Mouse (Mus musculus) embryonic stem cell, embryonic (primary cell): ENCODE data around the gene Cnep1r1.

Experiments used
- CTCF ChIA-PET, 4 experiments: fragments of 300-600 bp in 2 of 4; fragments of 350-600 bp in 2 of 4; sonication (Branson Sonifier 250); formaldehyde crosslinking; loops; one replicate each; lab custom pipeline; 2022; ENCODE audit warnings: inconsistent platforms in 2 of 4; lab: Charles Lee
- POLR2A ChIA-PET, 4 experiments: fragments of 300-600 bp in 2 of 4; fragments of 350-600 bp in 2 of 4; sonication (Branson Sonifier 250); formaldehyde crosslinking; loops; one replicate each; lab custom pipeline; 2022; ENCODE audit warnings: antibody characterized with exemption in 4 of 4, inconsistent platforms in 1 of 4; lab: Charles Lee

The Cnep1r1 gene

DNA sequence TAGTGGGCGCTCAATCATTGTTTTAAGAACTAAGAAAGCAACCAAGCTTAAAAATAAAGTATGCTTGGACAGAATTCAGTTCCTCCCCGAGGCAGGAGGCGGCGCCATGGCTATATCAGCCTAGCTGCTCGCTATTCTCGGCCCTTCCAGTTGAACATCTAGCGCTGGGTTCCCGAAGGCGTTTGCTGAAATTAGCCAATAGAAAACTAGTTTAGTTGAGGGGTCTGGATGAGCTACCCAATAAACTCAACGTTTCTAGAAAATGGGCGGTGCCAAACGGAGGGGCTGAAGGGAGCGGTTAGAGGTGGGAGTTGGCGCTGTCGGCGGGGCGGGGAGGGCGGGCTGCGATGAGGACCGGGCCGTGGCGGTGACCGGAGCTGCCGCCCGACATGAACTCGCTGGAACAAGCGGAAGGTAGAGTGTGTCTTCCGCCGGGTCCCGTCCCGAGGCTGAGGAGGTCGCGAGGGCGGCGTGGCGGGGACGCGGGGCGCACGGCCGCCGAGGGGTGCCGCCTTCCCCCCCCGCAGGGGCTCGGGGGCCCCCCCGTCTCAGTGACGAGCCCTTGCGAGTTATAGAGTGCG lies at the start of gene Cnep1r1:
Cnep1r1 (plus strand) TSS at position 314 of the 581 bp plus-strand sequence.
- CTCF ChIA-PET = interaction anchor here (0.5 to 2.0 kb wide), 23 partner anchors 8 to 785 kb away, joined by 3 to 17 read pairs (median 3); partner anchors contain the start of genes Heatr3 (in 2 of the 4) and Cyld (in 1 of the 4)

DNA sequence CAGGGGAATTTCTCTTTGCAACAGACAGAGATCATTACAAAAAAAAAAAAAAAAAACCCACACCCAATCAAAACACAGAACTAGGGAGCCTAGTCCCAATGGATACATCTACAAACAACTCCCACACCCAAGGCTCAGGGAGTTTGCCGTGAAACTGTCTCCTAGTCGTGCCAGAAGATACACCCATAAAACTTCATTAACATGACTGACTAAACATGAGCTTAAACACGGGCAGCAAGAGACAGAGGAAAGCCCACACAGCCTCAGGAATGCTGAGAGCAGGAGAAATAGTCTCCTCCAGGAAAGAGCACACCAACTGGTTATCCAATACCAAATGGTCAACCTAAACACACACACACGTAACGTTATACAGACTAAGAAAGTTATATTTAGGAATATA lies 36.4 kb upstream of the Cnep1r1 start:
- CTCF ChIA-PET = interaction anchor here in 1 of 4 experiments (1.1 kb wide), 1 partner anchor 47 kb away, joined by 4 read pairs; no protein-coding TSS in a partner anchor
- POLR2A ChIA-PET = interaction anchor here in 1 of 4 experiments (0.6 to 0.7 kb wide), 2 partner anchors 11 to 180 kb away, joined by 4 to 7 read pairs; no protein-coding TSS in a partner anchor

More for the DNA sequence above, at the start of gene Cnep1r1:
- POLR2A ChIA-PET = interaction anchor here (0.6 to 4.0 kb wide), 30 partner anchors 8 to 873 kb away, joined by 3 to 19 read pairs (median 4); partner anchors contain the start of genes Heatr3 (in 3 of the 4), Cyld (in 1 of the 4), Nod2 (in 1 of the 4) and Tent4b (in 1 of the 4)

DNA sequence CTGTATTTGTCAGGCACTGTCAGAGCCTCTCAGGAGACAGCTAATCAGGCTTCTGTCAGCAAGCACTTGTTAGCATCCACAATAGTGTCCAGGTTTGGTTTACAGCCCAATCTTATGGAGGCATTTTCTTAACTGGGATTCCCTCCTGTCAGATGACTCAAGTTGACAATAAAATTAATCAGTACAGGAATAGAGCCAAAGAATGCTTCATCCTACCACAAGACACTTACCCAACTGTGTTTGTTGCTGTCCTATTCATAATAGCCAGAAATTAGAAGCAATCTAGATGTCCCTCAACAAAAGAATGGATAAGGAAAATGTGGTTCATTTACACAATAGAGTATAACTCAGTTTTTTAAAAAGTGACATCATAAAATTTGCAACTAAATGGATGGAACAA lies 30.6 kb upstream of the Cnep1r1 start:
- ChIA-PET POLR2A (no interaction called here), CTCF (no interaction called here)

DNA sequence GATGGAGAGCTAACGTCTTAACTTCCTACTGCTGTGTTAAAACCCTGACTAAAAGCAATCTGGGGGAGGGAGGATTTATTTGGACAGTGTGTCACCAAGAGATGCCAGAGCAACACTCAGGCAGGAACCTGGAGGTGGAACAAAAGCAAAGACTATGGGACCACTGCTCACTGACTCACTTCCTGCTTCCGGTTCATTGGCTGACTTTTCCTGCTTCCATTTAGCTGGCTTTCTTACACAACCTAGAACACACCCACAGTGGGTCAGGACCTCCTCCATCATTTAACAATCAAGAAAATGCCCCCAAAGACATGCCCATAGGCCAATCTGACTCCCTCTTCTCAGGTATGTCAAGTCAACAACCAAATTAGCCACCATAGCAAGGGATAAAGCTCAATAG lies 26.9 kb upstream of the Cnep1r1 start:
- ChIA-PET CTCF (interaction anchor here in 2 of 4 experiments (0.6 to 1.1 kb wide), 4 partner anchors 19 to 299 kb away, joined by 3 to 8 read pairs (median 4); no protein-coding TSS in a partner anchor), POLR2A (no interaction called here)

DNA sequence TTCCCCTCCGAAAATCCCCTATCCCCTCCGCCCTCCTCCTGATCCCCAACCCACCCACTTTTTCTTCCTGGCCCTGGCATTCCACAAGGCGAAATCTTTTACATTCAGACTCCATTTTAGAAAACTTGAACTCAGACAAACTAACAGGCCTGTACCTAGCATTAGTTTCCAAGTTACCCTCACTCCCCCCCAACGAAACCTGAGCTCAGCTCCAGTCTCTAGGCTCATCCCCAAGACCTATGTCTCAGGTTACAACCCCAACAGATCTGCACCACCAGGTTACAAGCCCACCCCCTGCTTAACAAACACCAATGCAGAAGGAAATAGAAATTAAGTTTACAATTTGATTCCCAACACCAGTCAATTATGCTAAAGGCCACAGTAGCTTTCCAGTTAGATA lies 25.2 kb upstream of the Cnep1r1 start:
- ChIA-PET POLR2A (interaction anchor here in 2 of 4 experiments (0.6 to 0.7 kb wide), 2 partner anchors 11 to 16 kb away, joined by 3 to 7 read pairs; no protein-coding TSS in a partner anchor), CTCF (interaction anchor here in 2 of 4 experiments (0.6 to 0.7 kb wide), 3 partner anchors 35 to 279 kb away, joined by 4 read pairs; no protein-coding TSS in a partner anchor)

DNA sequence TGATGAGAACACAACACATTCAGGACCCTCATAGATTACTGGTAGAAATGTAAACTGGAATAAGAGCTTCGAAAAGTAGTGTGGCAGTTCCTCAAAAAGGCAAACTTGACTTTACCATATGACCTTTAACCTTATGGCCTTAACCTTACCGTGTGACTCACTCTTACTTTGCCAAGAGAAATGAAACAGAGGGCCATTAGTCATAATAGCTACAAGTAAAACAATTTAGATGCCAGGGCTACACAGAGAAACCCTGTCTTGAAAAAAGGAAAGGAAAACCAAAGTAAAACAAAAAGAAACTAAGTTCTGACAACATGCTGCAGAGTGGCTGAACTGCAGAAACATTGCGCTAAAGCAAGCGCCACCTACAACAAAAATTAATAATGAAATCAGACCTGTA lies 19.7 kb upstream of the Cnep1r1 start:
- POLR2A ChIA-PET = no interaction called here
- CTCF ChIA-PET = interaction anchor here in 3 of 4 experiments (0.6 to 1.7 kb wide), 14 partner anchors 10 to 869 kb away, joined by 3 to 19 read pairs (median 3); partner anchors contain the start of genes Cnep1r1 (in 2 of the 3) and Heatr3 (in 1 of the 3)

DNA sequence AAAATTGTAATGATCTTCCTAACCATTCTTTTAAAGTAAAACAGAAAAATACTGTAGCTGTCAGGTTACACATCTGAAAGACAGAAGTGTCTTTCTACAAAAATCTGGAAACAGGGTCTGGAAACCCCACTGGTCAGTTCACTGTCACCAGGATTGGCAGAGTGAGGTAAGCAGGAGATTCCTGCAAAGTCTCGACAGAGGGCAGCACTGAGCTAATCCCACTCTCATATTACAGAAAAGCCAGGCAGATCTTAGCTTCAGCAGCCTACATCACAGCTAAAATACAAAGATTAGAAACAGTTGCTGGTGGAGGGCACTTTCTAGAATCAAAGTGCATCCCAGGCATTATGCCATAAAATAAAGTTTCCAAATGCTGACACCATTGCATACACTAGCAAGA lies 19.0 kb upstream of the Cnep1r1 start:
- POLR2A ChIA-PET = interaction anchor here in 1 of 4 experiments (0.7 to 0.9 kb wide), 2 partner anchors 62 to 220 kb away, joined by 3 read pairs; no protein-coding TSS in a partner anchor
- CTCF ChIA-PET = interaction anchor here in 3 of 4 experiments (0.5 to 1.7 kb wide), 21 partner anchors 9 to 870 kb away, joined by 3 to 19 read pairs (median 3); partner anchors contain the start of gene Cnep1r1 (in 2 of the 3)

DNA sequence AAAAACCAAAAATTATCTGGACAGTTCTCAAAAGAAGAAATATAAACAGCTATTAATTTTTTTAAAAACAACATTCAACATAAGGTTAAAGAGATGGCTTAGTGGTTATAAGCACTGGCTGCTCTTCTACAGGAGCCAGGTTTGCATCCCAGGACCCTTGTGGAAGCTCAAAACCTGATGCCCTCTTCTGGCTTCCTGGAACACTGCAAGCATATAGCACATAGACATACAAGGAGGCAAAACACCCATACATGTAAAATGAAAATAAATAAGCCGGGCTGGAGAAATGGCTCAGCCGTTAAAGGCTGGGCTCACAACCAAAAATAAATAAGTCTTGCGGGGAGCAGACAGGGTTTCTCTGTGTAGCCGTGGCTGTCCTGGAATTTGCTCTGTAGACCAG lies 9.3 kb upstream of the Cnep1r1 start:
- CTCF ChIA-PET = interaction anchor here (0.6 to 3.1 kb wide), 20 partner anchors 9 to 820 kb away, joined by 3 to 19 read pairs (median 3); partner anchors contain the start of gene Cnep1r1 (in 1 of the 4)

DNA sequence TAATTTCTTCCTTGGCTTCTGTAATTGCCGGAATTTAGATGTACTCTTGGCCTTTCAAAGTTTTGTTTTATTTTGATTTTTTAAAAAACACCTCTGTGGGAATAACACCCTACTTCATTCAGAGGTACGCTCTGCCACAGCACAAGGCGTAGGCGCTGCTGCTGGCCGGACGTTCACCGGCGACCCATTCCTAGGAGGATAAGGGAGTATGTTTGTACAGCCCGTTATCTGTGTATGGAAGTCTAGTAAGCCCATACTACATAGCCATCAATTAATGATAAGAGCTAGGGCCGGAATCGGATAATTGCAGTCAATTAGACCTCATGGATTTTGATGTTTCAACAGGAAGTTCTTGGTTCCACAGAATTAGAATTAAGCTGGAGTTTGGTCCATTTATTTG lies 507 bp downstream of the Cnep1r1 start:
- CTCF ChIA-PET = interaction anchor here in 3 of 4 experiments (0.6 to 2.1 kb wide), 10 partner anchors 10 to 785 kb away, joined by 3 to 17 read pairs (median 4); partner anchors contain the start of gene Heatr3 (in 1 of the 3)
- POLR2A ChIA-PET = interaction anchor here in 3 of 4 experiments (0.6 to 4.0 kb wide), 25 partner anchors 9 to 872 kb away, joined by 3 to 19 read pairs (median 4); partner anchors contain the start of genes Heatr3 (in 3 of the 3) and Nod2 (in 1 of the 3)

More for the DNA sequence above, 9.3 kb upstream of the Cnep1r1 start:
- POLR2A ChIA-PET = interaction anchor here in 3 of 4 experiments (0.5 to 2.5 kb wide), 9 partner anchors 9 to 433 kb away, joined by 3 to 16 read pairs (median 3); partner anchors contain the start of gene Cnep1r1 (in 2 of the 3)

DNA sequence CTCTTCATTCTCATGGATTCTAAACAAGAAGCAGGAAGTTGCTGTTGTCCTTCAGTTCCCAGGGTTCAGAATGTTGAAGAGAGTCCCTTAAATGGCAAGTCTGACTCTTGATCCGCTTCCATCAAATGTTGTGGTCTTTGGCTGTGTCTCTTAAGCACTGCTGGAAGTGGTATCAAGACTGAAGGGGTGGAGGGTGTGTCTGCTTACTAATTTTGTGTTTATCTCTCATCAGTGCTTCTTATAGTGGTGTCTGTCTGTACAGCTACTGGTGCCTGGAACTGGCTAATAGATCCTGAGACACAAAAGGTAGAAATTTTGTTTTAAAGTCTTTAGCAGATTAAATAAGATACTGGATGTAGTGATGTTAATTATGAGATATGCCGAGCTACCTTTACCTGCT lies 6.3 kb downstream of the Cnep1r1 start:
- POLR2A ChIA-PET = interaction anchor here in 3 of 4 experiments (0.6 to 2.2 kb wide), 5 partner anchors 9 to 122 kb away, joined by 3 to 9 read pairs (median 5); partner anchors contain the start of gene Heatr3 (in 1 of the 3)

DNA sequence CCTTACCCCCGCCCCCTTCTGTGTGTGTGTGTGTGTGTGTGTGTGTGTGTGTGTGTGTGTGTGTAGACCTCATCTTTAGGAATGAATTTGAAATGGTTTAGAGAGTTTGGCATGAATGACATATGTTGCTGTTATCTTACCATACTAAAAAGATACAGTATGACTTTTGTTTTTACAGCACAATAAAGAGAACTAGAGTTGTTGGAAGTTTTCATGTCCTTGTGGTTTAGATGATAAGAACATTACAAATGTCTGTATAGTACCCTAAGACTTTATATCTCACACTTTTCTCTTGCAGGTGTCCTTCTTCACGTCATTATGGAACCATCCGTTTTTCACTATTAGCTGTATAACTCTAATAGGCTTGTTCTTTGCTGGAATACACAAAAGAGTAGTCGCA lies 10.8 kb downstream of the Cnep1r1 start:
- ChIA-PET CTCF (interaction anchor here in 2 of 4 experiments (0.6 to 1.1 kb wide), 3 partner anchors 9 to 12 kb away, joined by 3 to 5 read pairs (median 4); no protein-coding TSS in a partner anchor), POLR2A (interaction anchor here in 2 of 4 experiments (1.0 to 4.0 kb wide), 4 partner anchors 9 to 11 kb away, joined by 4 to 19 read pairs (median 5); partner anchors contain the start of genes Cnep1r1 (in 2 of the 2) and Heatr3 (in 1 of the 2))

More for the DNA sequence above, 6.3 kb downstream of the Cnep1r1 start:
- CTCF ChIA-PET = no interaction called here

DNA sequence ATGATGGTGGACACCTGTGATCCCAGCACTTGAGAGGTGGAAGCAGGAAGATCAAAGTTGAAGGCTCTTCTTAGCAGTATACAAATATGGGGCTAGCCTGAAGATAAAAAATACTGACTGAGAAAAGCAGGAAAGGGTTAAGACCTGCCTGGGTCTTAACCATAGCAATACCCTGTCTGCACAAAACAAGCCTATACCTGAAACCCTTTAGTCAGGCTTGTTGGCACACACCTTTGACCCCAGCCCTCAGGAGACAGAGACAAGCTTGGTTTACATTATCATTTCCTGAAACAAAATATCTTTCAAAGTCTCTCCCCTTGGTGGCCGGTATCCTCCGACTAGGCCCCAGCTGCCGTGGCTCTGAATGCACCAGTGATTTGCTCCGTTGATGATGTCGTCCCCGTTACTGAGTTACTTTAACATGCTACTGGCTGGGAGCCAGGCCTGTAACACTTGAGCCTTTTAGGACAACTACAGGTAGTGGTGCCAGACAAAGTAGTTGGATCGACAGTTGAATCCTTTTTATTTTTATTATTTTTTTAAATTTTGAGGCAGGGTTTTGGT lies 12.3 kb downstream of the Cnep1r1 start:
- POLR2A ChIA-PET = interaction anchor here in 2 of 4 experiments (1.0 to 1.4 kb wide), 3 partner anchors 11 to 12 kb away, joined by 3 to 8 read pairs (median 3); partner anchors contain the start of gene Cnep1r1 (in 1 of the 2)
- CTCF ChIA-PET = no interaction called here

DNA sequence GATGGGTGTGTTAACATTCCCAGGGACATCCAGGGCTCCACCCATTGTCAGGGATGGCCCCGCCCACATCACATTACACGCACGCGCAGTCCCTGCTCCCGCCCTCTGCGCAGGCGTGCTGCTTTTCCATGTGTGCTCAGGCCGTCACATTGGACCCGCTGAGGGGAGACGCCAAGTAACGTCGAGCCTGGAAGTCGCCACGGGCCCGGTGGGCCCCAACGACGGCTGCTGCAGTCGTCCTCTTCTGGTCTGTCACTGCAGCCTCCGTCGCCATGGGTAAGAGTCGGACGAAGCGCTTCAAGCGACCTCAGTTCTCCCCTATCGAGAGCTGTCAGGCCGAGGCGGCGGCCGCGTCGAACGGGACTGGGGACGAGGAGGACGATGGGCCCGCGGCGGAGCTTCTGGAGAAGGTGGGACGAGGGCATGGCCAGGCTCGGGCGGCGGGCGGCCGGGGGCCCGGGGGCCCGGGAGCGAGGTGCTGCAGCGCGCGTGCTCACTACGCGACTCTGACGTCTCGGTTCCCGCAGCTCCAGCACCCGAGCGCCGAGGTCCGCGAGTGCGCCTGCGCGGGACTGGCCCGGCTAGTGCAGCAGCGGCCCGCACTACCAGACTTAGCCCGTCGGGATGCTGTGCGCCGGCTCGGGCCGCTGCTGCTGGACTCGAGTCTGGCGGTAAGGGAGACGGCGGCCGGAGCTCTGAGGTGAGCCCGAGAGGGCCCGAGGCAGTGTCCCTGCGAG lies 19.3 kb downstream of the Cnep1r1 start, which contains the start of gene Heatr3:
Heatr3 (plus strand) TSS at position 108 of the 737 bp plus-strand sequence.
- POLR2A ChIA-PET = interaction anchor here in 3 of 4 experiments (0.7 to 3.4 kb wide), 20 partner anchors 9 to 222 kb away, joined by 3 to 15 read pairs (median 4); partner anchors contain the start of genes Cnep1r1 (in 2 of the 3) and Tent4b (in 1 of the 3)
- CTCF ChIA-PET = interaction anchor here in 3 of 4 experiments (0.8 to 1.5 kb wide), 7 partner anchors 14 to 39 kb away, joined by 3 to 6 read pairs (median 3); partner anchors contain the start of gene Cnep1r1 (in 1 of the 3)

DNA sequence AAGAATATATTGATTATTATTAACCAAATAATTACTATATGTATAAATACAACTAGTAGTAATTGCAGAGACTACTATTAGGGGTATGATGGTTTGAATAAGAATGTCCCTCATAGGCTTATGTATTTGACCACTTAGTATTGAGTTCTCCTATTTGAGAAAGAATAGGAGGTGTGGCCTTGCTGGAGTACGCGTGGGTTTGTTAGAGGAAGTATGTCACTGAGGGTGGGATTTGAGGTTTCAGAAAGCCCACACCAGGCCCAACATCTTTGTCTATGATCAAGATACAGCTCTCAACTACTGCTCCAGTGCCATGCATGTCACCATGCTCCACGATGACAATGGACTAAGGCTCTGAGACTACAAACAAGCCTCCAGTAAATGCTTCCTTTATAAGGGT lies 20.7 kb downstream of the Cnep1r1 start:
- ChIA-PET CTCF (no interaction called here), POLR2A (no interaction called here)

DNA sequence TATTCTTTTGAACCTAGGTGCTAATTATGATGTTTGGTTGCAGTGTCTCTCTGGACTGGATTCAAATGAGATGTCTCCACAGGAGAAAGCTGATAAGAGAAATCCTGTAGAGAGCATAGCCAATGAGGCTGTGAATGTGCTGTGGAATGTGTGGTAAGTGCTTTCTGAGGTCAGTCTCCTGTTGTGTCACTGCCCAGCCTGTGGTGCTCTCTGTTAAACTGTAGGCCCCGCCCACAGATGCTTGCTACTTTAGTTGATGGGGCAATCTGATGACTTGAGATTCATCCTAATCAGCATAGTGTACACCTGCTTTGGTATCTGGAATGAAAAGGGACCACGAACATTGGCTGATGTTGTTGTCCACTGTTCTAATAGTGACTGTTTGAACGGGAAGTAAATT lies 23.1 kb downstream of the Cnep1r1 start:
- CTCF ChIA-PET = interaction anchor here in 2 of 4 experiments (0.6 to 2.1 kb wide), 2 partner anchors 20 to 319 kb away, joined by 4 to 6 read pairs; no protein-coding TSS in a partner anchor
- POLR2A ChIA-PET = interaction anchor here in 2 of 4 experiments (0.7 to 2.3 kb wide), 3 partner anchors 8 to 614 kb away, joined by 3 to 8 read pairs (median 5); no protein-coding TSS in a partner anchor

DNA sequence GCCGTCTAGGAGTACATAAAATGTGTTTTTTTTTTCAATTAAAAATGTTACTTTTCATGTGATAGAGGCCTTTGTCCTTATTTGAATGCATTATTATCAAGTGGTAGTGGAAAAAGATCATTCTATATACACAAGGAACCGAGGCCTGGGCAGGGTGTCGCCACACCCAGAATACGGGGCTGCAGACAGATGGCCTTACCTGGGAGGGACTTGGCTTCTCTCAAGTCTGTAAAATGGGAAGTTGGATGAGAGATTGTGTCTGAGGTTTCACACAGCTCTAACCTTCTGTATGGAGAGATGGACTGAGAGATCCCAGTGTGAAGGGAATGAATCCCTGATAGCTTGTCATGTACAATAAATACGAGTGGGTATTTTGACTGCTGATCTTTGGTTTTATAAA lies 25.5 kb downstream of the Cnep1r1 start:
- POLR2A ChIA-PET = no interaction called here
- CTCF ChIA-PET = no interaction called here

DNA sequence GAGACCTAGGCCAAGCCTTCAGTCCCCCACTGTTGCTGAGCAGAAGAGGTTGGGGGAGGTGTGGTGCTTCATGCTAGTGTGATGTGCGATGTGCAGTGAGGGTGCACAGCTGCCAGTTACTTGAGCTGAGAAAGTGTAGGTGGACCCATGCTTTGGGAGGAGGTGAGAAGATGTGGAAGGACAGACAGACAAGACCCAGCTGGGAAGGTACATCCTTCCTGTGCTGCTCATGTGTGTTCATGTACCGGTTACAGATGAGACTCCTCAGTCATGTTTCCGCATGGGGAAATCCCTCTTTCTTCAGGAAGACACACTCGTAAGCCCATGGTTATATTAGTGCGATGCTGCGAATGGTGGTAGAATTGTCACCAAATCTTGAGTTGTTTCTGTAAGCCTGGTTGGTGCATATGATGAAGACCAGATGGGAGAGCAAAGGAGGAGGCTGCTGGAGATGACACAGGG lies 32.4 kb downstream of the Cnep1r1 start:
- POLR2A ChIA-PET = interaction anchor here in 1 of 4 experiments (1.5 to 3.0 kb wide), 2 partner anchors 11 to 21 kb away, joined by 3 to 10 read pairs; no protein-coding TSS in a partner anchor
- CTCF ChIA-PET = interaction anchor here in 2 of 4 experiments (1.1 to 1.6 kb wide), 3 partner anchors 10 to 13 kb away, joined by 3 to 5 read pairs (median 3); partner anchors contain the start of gene Heatr3 (in 1 of the 2)
